Comparison of ENCODE assay signal across 19 mouse cellular contexts in genomic region chr14:32716763-32717439, GRCm38 (mm10). TPM values are rescaled to one million over a fixed set of nuclear protein-coding genes. Genes with fewer than 3 reads are reported as not detected.
DNase-seq lines count a peak whose midpoint lies in the region; ATAC-seq and TF ChIP-seq lines count a peak whose summit lies in the region.
"Had no signal": no experiment of that assay in that cellular context is flagged by ENCODE, and none has a peak within 500 bp of the region (broad histone marks: within the 10 kb centered on the region; RNA-seq: fewer than 3 reads in every experiment).

No protein-coding gene starts in this region.

- no peaks in the 10 kb centered on the region for H3K4me1 ChIP-seq in kidney, adult 2 months (ENCODE audit: control insufficient read depth, insufficient read depth, low read length)
- H3K4me1 ChIP-seq: limb, embryonic 15.5 days; midbrain, embryonic 10.5 days; neural tube, embryonic 13.5 days had no signal

- H3K27ac ChIP-seq in kidney, adult 2 months (ENCODE audit: insufficient read depth, low read depth, low read length): no peak overlapping the region
- H3K27ac ChIP-seq: heart, adult 2 months; limb, embryonic 15.5 days; midbrain, embryonic 10.5 days; neural tube, embryonic 13.5 days had no signal

- ATAC-seq in megakaryocyte, adult 5-6 weeks (ENCODE audit: poor library complexity, severe bottlenecking): peak; percentile 94
- ATAC-seq: hindbrain, embryonic 16.5 days; Patski had no signal

- H3K27me3 ChIP-seq in kidney, adult 2 months (replicated peaks; ENCODE audit: control insufficient read depth, insufficient read depth, low read length): no peaks in the 10 kb centered on the region
- H3K27me3 ChIP-seq: limb, embryonic 15.5 days; neural tube, embryonic 13.5 days had no signal

- TF ChIP-seq POLR2A in kidney, adult 2 months (IDR thresholded peaks at IDR 0.05; ENCODE audit: low read depth, low read length): no peak

- DNase-seq in thymus, postnatal 25 days: peak; percentile 6
- DNase-seq in thymus, postnatal 4 days: no peak
- peak; percentile 59 for DNase-seq in T-cell, adult 2 months (ENCODE audit: low spot score)
- DNase-seq in urinary bladder, adult 2 months (ENCODE audit: low spot score): no peak
- no peak for DNase-seq in layer of hippocampus, postnatal 25 days (ENCODE audit: extremely low spot score in 1 of 2, low spot score in 1 of 2)
- DNase-seq in kidney, adult 2 months: no peak
- DNase-seq: adrenal gland, postnatal 36 days; cerebellum, adult 9-11 months; heart, adult 2 months; kidney, adult 9 months; kidney, postnatal 36 days; lung, postnatal 14 days; right cerebral cortex, postnatal 25 days had no signal

- no peak overlapping the region for H3K4me3 ChIP-seq in kidney, adult 2 months (ENCODE audit: insufficient read depth, low read depth, low read length)
- H3K4me3 ChIP-seq: heart, adult 2 months; limb, embryonic 15.5 days; midbrain, embryonic 10.5 days; neural tube, embryonic 13.5 days had no signal

- no peak for TF ChIP-seq CTCF in kidney, adult 2 months (conservative IDR thresholded peaks at IDR 0.05; ENCODE audit: insufficient read depth, insufficient read length, low read depth, low read length)

- 58% methylated on average over 6 of the region's 6 CpGs for WGBS in kidney, adult 2 months

- H3K36me3 ChIP-seq in kidney, adult 2 months (ENCODE audit: control insufficient read depth, insufficient read depth, low read length): no peaks in the 10 kb centered on the region
- H3K36me3 ChIP-seq: limb, embryonic 15.5 days; midbrain, embryonic 10.5 days; neural tube, embryonic 13.5 days had no signal

RNA-seq across cellular contexts. Expression of gene 3425401B19Rik, which starts 31.8 kb away (rescaled TPM):
- total RNA-seq in megakaryocyte, adult 5-6 weeks (2015): not detected in 2 replicates
- total RNA-seq in megakaryocyte, adult 5-6 weeks (2017): not detected in 2 replicates
- 0.17 and 0.47 TPM in 2 replicates for polyA plus RNA-seq in urinary bladder, adult 2 months (2012; rRNA removed)
- total RNA-seq in layer of hippocampus, postnatal 25 days (2021): under 1 TPM; 0.19 to 0.34 TPM
- polyA plus RNA-seq in kidney, adult 2 months (2012; rRNA removed): 0.86 TPM in 1 of 2 replicates, not detected in the other
- polyA plus RNA-seq: Patski had no signal

Comparison
In these comparisons a context has a peak if more than half of its experiments do, and no peak if none do; other contexts are left out.
1. DNase-seq: peak in thymus, postnatal 25 days (single experiment) and T-cell, adult 2 months (single experiment); none in thymus, postnatal 4 days (single experiment), urinary bladder, adult 2 months (single experiment), layer of hippocampus, postnatal 25 days (0 of 2) and kidney, adult 2 months (single experiment).